Mouse (Mus musculus) embryo, embryonic 11 days (tissue): ENCODE data around the gene Xrcc3.

Experiments used
- DNase-seq: peaks from one replicate; pipeline ENCODE4 v3.0.0-alpha.2; 2015

Gene Xrcc3

GRCm38 (mm10) chr12:111814769-111815762, 1.4 kb upstream of the Xrcc3 start:
- DNase-seq, result peak; percentile 27

- DNase-seq, result peak; percentile 12
Measured at GRCm38 (mm10) chr12:111813111-111813765, 435 bp downstream of the Xrcc3 start.

- no peak for DNase-seq
Measured at GRCm38 (mm10) chr12:111812611-111813010, 1.1 kb downstream of the Xrcc3 start.

- DNase-seq, result no peak
Measured at GRCm38 (mm10) chr12:111812075-111812474, 1.6 kb downstream of the Xrcc3 start.

- peak; percentile 79 for DNase-seq
Measured at GRCm38 (mm10) chr12:111809762-111810161, 3.9 kb downstream of the Xrcc3 start.

GRCm38 (mm10) chr12:111808775-111809174, 4.9 kb downstream of the Xrcc3 start:
- no peak for DNase-seq

- no peak for DNase-seq
Measured at GRCm38 (mm10) chr12:111803538-111803937, 10.1 kb downstream of the Xrcc3 start.

- no peak for DNase-seq
Measured at GRCm38 (mm10) chr12:111800459-111801183, 13.1 kb downstream of the Xrcc3 start.

- no peak for DNase-seq
Measured at GRCm38 (mm10) chr12:111798493-111798892, 15.2 kb downstream of the Xrcc3 start.

- DNase-seq, result no peak
Measured at GRCm38 (mm10) chr12:111797251-111797650, 16.4 kb downstream of the Xrcc3 start.

GRCm38 (mm10) chr12:111795180-111795895, 18.3 kb downstream of the Xrcc3 start:
- DNase-seq, result no peak

GRCm38 (mm10) chr12:111794526-111795179, 19.0 kb downstream of the Xrcc3 start:
- DNase-seq, result no peak

GRCm38 (mm10) chr12:111794102-111794501, 19.6 kb downstream of the Xrcc3 start:
- DNase-seq, result no peak

- no peak for DNase-seq
Measured at GRCm38 (mm10) chr12:111791474-111792104, 22.1 kb downstream of the Xrcc3 start.

GRCm38 (mm10) chr12:111790631-111791030, 23.0 kb downstream of the Xrcc3 start:
- no peak for DNase-seq

GRCm38 (mm10) chr12:111790090-111790489, 23.6 kb downstream of the Xrcc3 start:
- DNase-seq, result no peak

- DNase-seq, result no peak
Measured at GRCm38 (mm10) chr12:111787015-111787414, 26.7 kb downstream of the Xrcc3 start.

- DNase-seq, result no peak
Measured at GRCm38 (mm10) chr12:111785174-111785573, 28.5 kb downstream of the Xrcc3 start.

- no peak for DNase-seq
Measured at GRCm38 (mm10) chr12:111779544-111779943, 34.1 kb downstream of the Xrcc3 start.

- no peak for DNase-seq
Measured at GRCm38 (mm10) chr12:111777919-111778318, 35.8 kb downstream of the Xrcc3 start.

GRCm38 (mm10) chr12:111774845-111775244, 38.8 kb downstream of the Xrcc3 start:
- DNase-seq, result no peak
